Mouse (Mus musculus) heart, postnatal 14 days (tissue): Measurements from ENCODE around the gene Sema3a. TPM values are rescaled to one million over a fixed set of nuclear protein-coding genes. Genes with fewer than 3 reads are reported as not detected.
"Not testable (repeated sequence)": the region's sequence is repeated elsewhere in the genome, so short reads cannot be mapped to it uniquely, and the experiment has no call there.

Experiments
- DNase-seq, 2 experiments: peaks; one replicate each; pipeline ENCODE4 v3.0.0; 2021 to 2022
- intact Hi-C: fragments of 180-260 bp; cut with DNase I; formaldehyde crosslinking; loops from one replicate; pipeline ENCODE4 v1.15.1; 2025
- total RNA-seq, 2 experiments: library from RNA; stranded (reverse); gene quantifications; 2 replicates each; pipeline ENCODE4 v1.2.3; 2021

Gene Sema3a
- total RNA-seq, 2 experiments from 2014 or later: 1.8 to 2.2 TPM

DNA sequence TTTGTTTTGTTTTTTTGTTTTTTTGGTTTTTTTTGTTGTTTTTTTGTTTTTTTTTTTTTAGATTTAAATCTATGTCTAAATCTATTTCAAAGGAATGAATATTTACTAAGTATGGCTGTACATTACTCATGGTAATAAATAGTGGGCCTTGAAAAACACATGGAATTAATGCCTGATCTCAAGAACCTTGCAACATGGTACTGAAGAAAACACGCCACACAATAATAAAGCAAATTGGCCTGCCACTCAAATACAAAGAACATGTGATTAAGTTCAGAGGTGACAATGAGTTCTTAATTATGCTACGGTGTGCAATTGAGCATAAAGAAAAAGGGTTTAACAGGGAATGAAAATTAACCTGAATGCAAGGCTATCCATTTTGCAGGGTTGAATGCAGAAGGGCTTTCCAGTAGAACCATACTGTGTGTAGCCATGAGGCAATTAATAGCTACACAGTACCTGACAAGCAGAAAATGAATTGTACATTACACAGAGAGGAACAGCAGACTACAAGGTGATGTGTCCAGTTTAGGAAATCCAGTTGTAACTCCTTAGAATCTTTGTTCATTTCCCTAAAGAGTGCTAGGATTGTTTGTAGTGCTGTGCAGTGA lies 288.8 kb downstream of the Sema3a start:
- no peak for DNase-seq
- intact Hi-C loops: no loop called here

GRCm38 (mm10) chr5:13416960-13417710 lies 291.9 kb downstream of the Sema3a start:
- intact Hi-C loops: no loop called here

GRCm38 (mm10) chr5:13421276-13421925 lies 296.2 kb downstream of the Sema3a start:
- intact Hi-C loops: no loop called here
- no peak for DNase-seq

More at GRCm38 (mm10) chr5:13416960-13417710, 291.9 kb downstream of the Sema3a start:
- DNase-seq: no peak

DNA sequence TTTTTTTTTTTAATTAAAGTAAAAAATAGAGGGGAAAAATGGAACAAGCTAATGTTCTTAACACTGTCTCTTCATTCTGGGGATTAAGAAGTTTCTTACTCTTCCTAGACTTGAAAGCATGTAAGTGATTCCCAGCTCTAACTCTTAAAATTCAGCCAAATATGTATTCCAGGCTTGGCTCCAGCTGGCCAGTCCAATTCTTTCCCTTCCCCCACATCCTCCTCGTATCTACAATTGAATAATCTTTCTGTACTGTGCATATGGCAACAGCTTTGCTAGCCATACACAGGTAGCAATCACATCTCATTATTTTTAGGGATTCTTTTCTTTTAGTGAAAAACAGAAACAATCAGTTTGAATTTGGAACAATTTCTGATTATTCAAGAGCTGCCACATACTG lies 303.5 kb downstream of the Sema3a start:
- no peak for DNase-seq
- intact Hi-C loops: no loop called here

GRCm38 (mm10) chr5:13431827-13432226 lies 306.6 kb downstream of the Sema3a start:
- intact Hi-C loops: no loop called here
- DNase-seq: no peak

DNA sequence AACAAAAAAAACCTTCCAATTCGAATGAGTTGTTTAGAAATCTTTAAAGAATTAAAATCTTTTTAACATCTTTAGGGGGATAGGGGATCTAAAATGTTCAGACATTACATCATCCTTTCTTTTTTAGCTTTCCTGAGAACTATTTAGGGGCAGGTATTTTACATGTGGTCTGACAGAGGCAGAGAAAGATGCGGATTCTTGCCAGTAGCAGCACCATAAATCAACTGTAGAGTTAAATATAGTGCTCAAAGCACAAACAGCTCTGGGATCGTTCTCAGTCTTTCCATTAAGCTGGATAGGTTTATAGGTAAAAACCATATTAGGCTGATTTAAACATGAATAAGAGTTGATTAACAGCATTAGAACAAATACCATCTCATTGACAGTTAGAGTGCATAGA lies 307.4 kb downstream of the Sema3a start:
- intact Hi-C loops: no loop called here
- DNase-seq: no peak

GRCm38 (mm10) chr5:13433303-13433702 lies 308.1 kb downstream of the Sema3a start:
- no peak for DNase-seq
- intact Hi-C loops: no loop called here

- peak in 1 of 2 experiments; percentile 2 for DNase-seq
- intact Hi-C loops: no loop called here
Measured at GRCm38 (mm10) chr5:13441112-13441511, 315.9 kb downstream of the Sema3a start.

GRCm38 (mm10) chr5:13460182-13461001 lies 335.2 kb downstream of the Sema3a start:
- no peak for DNase-seq
- intact Hi-C loops: no loop called here

GRCm38 (mm10) chr5:13468856-13469255 lies 343.6 kb downstream of the Sema3a start:
- intact Hi-C loops: no loop called here
- DNase-seq: peak; percentile 4 to 5

DNA sequence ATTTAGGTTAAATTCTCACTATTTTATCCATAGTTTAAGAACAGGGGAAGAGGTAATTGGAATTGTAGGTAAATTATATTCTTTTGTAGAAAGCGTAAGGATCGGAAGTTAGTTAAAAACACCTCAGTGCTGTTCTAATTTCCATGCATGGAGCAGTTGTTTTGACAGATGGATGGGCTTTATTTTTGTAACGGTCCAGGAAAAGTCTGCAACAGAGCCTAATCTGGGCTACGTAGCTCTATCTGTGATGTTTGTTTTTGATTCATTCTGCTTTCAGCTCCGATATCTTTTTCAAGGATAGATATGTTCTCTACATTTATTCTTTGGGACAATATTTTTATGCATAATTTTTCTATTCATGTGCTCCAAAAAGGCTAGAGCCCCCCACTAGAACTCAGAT lies 344.2 kb downstream of the Sema3a start:
- intact Hi-C loops: no loop called here

DNA sequence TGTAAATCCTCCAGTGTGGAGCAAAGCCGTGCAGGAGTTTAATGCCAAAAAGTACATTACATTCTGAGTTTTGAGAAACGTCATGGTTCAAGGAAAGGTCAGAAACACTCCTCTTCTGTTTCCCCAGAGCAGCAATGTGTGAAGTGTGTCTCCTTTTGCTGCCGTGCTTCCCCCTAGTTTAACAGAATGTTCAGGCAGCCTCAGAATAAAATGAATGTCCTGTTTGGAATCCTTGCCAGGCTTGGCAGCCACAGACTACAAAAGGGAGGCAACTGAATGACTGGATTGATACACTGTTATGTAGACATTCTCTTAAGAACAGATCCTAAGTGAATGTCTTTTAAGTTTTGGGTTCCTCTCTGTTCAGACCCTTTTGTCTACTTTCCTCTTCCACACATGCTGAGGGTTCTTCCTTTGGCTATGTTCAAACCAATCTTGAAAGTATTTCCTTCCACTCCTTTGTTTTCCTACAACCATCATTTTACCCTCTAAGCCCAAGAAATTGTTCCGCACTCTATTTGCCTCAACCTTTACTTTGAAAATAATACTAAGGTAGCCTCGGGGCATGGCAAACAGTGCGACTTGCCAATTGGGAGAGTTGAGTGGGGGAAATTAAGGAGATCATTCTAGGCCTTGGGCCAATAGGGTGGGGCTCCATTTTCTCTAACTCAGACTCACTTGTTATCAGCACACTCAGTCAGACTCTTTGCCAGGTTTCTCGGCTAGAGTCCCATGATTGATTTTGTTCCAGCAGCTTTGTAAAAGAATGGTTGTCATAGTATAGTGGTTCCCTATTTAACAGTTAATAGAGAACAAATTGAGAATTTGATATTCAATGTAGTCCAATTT lies 345.1 kb downstream of the Sema3a start:
- peak; percentile 47 to 68 for DNase-seq
- intact Hi-C loops: loop anchor here (5.0 kb wide), 1 partner anchor 63 kb away; no protein-coding TSS in a partner anchor

More for the DNA sequence above, 344.2 kb downstream of the Sema3a start:
- DNase-seq: no peak

DNA sequence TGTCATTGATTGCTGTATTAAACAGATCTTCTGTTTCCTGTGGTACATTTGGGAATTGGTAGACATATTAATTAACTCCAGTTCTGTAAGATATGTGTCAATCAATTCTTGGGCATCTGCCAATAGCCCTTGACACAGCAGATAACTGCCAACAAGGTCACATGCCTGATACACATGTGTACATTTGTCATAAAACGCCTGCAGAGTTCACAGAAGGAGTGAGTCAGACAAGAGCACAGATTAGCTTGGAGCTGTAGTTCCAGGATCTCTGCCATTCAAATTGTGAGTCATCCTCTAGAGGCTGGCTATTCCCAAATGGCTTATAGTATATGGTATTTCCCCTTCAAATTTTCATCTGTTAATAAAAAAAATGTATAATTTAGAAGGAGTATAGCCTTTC lies 352.4 kb downstream of the Sema3a start:
- intact Hi-C loops: no loop called here
- DNase-seq: no peak

- no peak for DNase-seq
Measured at GRCm38 (mm10) chr5:13488671-13489070, 363.5 kb downstream of the Sema3a start.

DNA sequence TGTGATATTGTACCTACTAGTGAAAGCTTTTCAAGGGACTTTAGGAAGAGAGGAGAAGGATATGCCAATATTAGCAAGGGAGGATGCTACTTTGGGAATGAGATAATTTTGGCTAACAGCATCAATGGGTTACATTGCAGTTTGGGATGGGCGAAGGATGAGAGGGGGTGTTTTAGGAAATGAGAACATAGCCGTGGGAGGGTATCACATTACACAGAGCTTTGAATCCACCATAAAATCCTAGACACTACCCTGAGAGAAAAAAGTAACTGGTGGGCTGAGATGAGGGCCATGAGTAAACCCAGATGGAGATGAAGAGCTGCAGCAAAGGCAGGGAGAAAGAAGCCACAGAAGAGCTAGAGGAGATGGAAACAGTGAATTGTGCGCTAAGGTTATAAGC lies 370.8 kb downstream of the Sema3a start:
- intact Hi-C loops: not testable (repeated sequence)

More at GRCm38 (mm10) chr5:13488671-13489070, 363.5 kb downstream of the Sema3a start:
- intact Hi-C loops: no loop called here

GRCm38 (mm10) chr5:13499835-13500234 lies 374.6 kb downstream of the Sema3a start:
- intact Hi-C loops: no loop called here
- no peak for DNase-seq

More for the DNA sequence above, 370.8 kb downstream of the Sema3a start:
- DNase-seq: not testable (repeated sequence)

- no peak for DNase-seq
- intact Hi-C loops: no loop called here
Measured at GRCm38 (mm10) chr5:13505839-13506499, 380.8 kb downstream of the Sema3a start.

GRCm38 (mm10) chr5:13509163-13509562 lies 383.9 kb downstream of the Sema3a start:
- DNase-seq: no peak
- intact Hi-C loops: no loop called here

DNA sequence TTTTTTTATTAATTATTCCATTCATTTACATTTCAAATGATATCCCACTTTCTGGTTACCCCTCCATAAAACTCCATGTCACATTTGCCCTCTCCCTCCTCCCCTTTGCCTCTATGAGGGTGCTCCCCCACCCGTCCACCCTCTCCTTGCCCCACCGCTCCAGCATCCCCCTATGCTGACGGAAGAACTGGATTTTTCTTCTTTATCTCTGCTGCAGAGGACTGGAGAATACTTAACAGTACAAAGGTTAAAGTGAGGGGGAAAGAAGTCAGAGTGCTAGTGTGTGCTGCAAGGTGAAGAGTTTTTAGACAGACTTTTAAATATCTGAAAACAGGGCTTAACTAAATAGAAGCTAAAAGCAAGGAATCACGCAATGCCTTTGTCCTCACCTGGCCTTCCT lies 391.8 kb downstream of the Sema3a start:
- intact Hi-C loops: no loop called here
- DNase-seq: no peak
